Mouse (Mus musculus) liver, postnatal 0 days (tissue): ENCODE results near the gene Tcf20.

Source experiments
- CTCF ChIP-seq: sonication (generic); IDR thresholded peaks from 2 replicates; pipeline ENCODE4 v1.5.1; 2016; ENCODE audit warnings: antibody characterized with exemption, low read depth
- EP300 ChIP-seq: IDR thresholded peaks from 2 replicates; pipeline ENCODE4 v1.6.1; 2016; ENCODE audit warnings: antibody characterized with exemption, low read depth, mild to moderate bottlenecking

DNA sequence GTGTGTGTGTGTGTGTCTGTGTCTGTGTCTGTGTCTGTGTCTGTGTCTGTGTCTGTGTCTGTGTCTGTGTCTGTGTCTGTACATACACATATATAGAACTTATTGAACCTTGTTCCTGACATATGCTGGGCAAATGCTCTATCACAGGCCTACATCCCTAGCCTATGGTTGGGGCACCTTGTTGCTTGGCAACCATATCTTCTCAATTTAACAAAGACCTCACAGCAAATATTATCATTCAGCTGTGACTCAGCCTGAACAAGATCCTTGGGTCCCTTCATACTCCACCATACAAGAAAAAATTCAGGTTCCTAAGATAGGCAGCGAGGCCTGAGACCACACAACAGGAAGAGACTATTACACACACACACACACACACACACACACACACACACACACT lies 194.2 kb downstream of the Tcf20 start:
- no peak for TF ChIP-seq EP300
- no peak for TF ChIP-seq CTCF
